8 mouse cellular contexts compared by ENCODE assay signal in the genomic region with DNA sequence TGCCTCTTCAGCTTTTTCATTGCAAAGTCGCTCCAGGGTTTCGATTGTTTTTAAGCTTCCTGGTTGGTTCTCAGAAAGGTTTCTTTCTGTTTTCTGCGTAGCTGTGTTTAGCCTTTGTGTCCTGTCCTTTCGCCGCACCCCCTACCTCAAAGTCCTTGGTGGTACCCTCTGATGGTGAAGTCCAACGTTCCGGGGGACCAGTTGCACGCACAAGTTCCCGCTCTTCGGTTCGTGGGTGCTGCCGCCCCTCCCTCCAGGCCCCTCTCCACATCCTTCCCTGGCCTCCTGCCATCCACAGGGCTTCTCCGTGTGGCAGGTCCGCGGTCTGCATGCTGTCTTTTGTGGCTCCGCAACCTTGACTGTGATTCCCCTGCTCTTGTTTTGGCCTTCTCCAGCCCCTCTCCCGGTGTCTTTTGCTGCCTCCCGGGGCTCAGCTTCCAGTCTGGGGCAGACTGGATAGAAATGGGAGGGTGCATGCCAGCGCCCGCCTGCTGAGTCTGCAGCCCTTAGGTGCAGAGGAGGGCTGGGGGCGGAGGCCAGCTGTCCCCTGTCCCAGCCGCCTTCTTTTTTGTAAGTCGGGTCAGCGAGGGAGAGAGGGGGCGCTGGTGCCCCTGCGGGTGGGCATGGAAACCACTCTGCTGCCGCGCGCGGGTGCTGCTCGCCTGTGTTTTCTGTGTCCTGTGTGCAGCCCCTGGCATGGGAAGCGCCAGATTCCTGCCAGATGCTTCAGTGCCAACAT. TPM values are rescaled to one million over a fixed set of nuclear protein-coding genes. Genes with fewer than 3 reads are reported as not detected.
DNase-seq lines count a peak whose midpoint lies in the region; ATAC-seq lines count a peak whose summit lies in the region.

No protein-coding gene starts in this region.

- peak; percentile 76 for ATAC-seq in forebrain, embryonic 13.5 days
- ATAC-seq in hindbrain, embryonic 12.5 days (ENCODE audit: low FRiP score): peak; percentile 71

- peaks cover 14% of the 10 kb centered on the region for H3K27me3 ChIP-seq in forebrain, embryonic 13.5 days
- H3K27me3 ChIP-seq in hindbrain, embryonic 12.5 days: no peaks in the 10 kb centered on the region

- H3K4me2 ChIP-seq in forebrain, embryonic 13.5 days: peak overlapping the region; percentile 96
- peak overlapping the region; percentile 98 for H3K4me2 ChIP-seq in hindbrain, embryonic 12.5 days (replicated peaks)

- H3K9me3 ChIP-seq in forebrain, embryonic 13.5 days (replicated peaks): no peaks in the 10 kb centered on the region
- no peaks in the 10 kb centered on the region for H3K9me3 ChIP-seq in hindbrain, embryonic 12.5 days (replicated peaks)

- 2% methylated on average over 32 of the region's 32 CpGs for whole genome bisulfite sequencing in forebrain, embryonic 13.5 days
- WGBS in hindbrain, embryonic 12.5 days: under 1% methylated on average over 32 of the region's 32 CpGs

- H3K27ac ChIP-seq in forebrain, embryonic 13.5 days: no peak overlapping the region
- H3K27ac ChIP-seq in hindbrain, embryonic 12.5 days: no peak overlapping the region

- peak; percentile 6 for DNase-seq in 3134 (ENCODE audit: extremely low read depth, insufficient read length, low spot score)
- peak; percentile 9 for DNase-seq in adrenal gland, adult 8-10 months
- DNase-seq in layer of hippocampus, postnatal 36 days: peak; percentile 67 to 76
- peak; percentile 72 for DNase-seq in lung, postnatal 10 days
- peak; percentile 62 to 72 for DNase-seq in right cerebral cortex, adult 2 months (ENCODE audit: low spot score in 2 of 2)
- DNase-seq in spleen, adult 12 weeks (ENCODE audit: low spot score): no peak

- peaks cover 30% of the 10 kb centered on the region for H3K4me1 ChIP-seq in forebrain, embryonic 13.5 days
- H3K4me1 ChIP-seq in hindbrain, embryonic 12.5 days: peaks cover 13% of the 10 kb centered on the region; the same call in 1 of the 2 replicates

- no peaks in the 10 kb centered on the region for H3K36me3 ChIP-seq in forebrain, embryonic 13.5 days (ENCODE audit: poor library complexity, severe bottlenecking)
- H3K36me3 ChIP-seq in hindbrain, embryonic 12.5 days: no peaks in the 10 kb centered on the region

- peak overlapping the region; percentile 75 for H3K9ac ChIP-seq in forebrain, embryonic 13.5 days
- peak overlapping the region; percentile 73 for H3K9ac ChIP-seq in hindbrain, embryonic 12.5 days

- peak overlapping the region; percentile 59 for H3K4me3 ChIP-seq in forebrain, embryonic 13.5 days
- peak overlapping the region; percentile 57 for H3K4me3 ChIP-seq in hindbrain, embryonic 12.5 days

RNA-seq across cellular contexts. Expression of gene Fam19a1, which starts 3.7 kb away (rescaled TPM):
- total RNA-seq in adrenal gland, adult 8-10 months (2022): 1 to 10 TPM; 1.6 to 4.4 (median 2.8) TPM
- polyA plus RNA-seq in forebrain, embryonic 13.5 days (2015; fragmentation: Nextera tagmentation; extraction: Ambion mirVana): 5.7 and 8.0 TPM in 2 replicates
- 3.9 and 4.1 TPM in 2 replicates for polyA plus RNA-seq in hindbrain, embryonic 12.5 days (2016; fragmentation: Nextera tagmentation; extraction: Ambion mirVana)
- total RNA-seq in layer of hippocampus, postnatal 36 days (2021): 10 to 100 TPM; 68.1 to 70.5 TPM

RNA-seq across cellular contexts. Expression of gene 1700123L14Rik, which starts 49.3 kb away (rescaled TPM):
- total RNA-seq in adrenal gland, adult 8-10 months (2022): not detected
- 0.10 TPM in 1 of 2 replicates, not detected in the other for polyA plus RNA-seq in forebrain, embryonic 13.5 days (2015; fragmentation: Nextera tagmentation; extraction: Ambion mirVana)
- polyA plus RNA-seq in hindbrain, embryonic 12.5 days (2016; fragmentation: Nextera tagmentation; extraction: Ambion mirVana): not detected in 2 replicates
- not detected for total RNA-seq in layer of hippocampus, postnatal 36 days (2021)

Comparison
In these comparisons a context has a peak if more than half of its experiments do, and no peak if none do; other contexts are left out.
1. RNA of gene Fam19a1, which starts 3.7 kb away (total RNA-seq): 68.1 to 70.5 TPM in layer of hippocampus, postnatal 36 days; 1.6 to 4.4 TPM in adrenal gland, adult 8-10 months; every median in the first group is over 10 times any median in the second.